Mouse (Mus musculus) mesoderm, embryonic 11.5 days (tissue): ENCODE measurements around the gene Naa40.
A peak's percentile ranks its signal among the peaks of the same experiment; 100 is the strongest.

ENCODE experiments used
- DNase-seq: peaks from one replicate; pipeline ENCODE4 v3.0.0-alpha.2; 2012; ENCODE audit warnings: low read depth, low spot score

Naa40 gene

DNA sequence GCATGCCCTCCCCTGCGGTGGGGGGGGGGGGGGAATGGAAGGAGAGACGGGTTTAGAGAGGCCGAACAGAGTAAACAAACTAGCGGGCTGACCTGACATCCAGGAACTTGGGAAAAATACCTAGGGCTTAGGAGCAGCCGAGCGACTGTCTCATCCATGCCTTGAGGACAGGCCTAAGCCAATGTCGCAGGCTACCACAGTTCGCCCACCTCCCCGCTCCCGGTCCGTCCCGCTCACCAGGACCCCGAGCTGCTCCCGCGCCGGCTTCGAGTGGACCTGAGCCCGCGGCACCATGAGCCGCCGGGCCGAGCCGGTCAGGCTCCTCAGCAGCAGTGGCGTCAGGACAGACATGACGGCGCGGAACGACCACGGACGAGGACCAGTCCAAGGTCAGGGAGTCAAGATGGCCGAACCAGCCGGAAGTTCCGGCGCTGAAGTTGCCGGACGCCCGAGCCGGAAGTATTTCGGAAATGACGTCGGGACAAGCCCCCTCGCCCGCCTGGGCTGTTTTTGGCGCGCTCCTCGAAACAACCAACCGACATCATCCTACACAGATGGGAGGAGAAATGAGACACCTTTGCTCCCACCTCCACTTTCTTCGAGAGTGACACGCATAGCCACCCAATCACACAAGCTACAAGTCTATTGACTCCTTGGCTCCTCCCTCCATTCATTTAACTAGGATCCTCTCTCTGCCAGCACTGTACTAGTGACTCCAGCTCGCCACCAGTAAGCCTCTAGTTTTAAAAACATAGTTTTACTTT is 23.6 kb downstream of the Naa40 start, which contains the start of gene Cox8a:
Gene Cox8a (minus strand): TSS at position 455 of the 764 bp plus-strand sequence.
- DNase-seq, result peak; percentile 98

GRCm38 (mm10) chr19:7214484-7214883 is 26.5 kb downstream of the Naa40 start:
- DNase-seq, result no peak

GRCm38 (mm10) chr19:7213010-7213409 is 28.0 kb downstream of the Naa40 start:
- DNase-seq, result no peak

DNA sequence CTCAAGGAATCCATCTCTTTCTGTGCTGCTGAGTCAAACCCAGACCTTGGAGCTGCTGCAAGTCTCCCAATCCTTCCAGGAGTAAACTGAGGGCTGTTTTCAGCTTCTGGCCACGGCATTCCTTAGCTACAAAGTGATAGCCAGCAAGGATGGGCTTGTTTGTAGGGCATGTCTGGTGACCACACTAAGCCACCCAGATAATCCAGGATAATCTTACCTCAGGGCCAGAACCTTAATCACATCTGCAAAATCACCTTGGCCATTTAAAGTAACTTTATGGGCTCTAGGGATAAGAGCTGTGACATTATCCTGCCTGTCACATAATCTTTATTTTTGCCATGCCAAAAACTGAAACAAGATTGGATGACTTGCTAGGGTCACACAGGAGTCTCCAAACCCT is 28.8 kb downstream of the Naa40 start:
- DNase-seq, result no peak

DNA sequence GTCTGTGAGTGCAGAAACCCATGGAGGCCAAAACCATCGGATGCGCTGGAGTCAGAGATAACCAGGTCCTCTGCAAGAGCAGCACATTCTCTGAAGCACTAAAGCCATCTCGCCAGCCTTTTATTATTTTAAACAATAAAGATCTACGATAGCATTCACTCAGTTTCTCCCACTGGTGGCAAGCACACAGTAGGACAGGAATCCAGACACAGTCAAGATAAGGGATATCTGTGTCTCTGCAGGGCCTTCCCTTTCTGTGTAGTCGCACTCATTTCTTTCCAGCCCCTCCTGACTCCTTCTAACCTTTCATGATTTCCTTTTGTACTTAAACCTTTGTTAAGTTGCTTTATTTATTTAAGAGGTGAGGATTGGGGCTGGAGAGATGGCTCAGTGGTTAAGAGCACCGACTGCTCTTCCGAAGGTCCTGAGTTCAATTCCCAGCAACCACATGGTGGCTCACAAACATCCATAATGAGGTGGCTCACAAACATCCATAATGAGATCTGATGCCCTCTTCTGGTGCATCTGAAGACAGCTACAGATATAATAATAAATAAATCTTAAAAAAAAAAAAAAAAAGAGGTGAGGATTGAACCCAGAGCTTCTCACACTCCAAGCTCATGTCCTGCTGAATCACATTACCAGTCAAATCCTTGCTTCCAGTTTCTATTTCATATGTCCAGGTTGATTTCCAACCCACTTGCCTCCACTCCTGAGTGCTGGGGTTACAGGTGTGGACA is 30.9 kb downstream of the Naa40 start:
- no peak for DNase-seq

DNA sequence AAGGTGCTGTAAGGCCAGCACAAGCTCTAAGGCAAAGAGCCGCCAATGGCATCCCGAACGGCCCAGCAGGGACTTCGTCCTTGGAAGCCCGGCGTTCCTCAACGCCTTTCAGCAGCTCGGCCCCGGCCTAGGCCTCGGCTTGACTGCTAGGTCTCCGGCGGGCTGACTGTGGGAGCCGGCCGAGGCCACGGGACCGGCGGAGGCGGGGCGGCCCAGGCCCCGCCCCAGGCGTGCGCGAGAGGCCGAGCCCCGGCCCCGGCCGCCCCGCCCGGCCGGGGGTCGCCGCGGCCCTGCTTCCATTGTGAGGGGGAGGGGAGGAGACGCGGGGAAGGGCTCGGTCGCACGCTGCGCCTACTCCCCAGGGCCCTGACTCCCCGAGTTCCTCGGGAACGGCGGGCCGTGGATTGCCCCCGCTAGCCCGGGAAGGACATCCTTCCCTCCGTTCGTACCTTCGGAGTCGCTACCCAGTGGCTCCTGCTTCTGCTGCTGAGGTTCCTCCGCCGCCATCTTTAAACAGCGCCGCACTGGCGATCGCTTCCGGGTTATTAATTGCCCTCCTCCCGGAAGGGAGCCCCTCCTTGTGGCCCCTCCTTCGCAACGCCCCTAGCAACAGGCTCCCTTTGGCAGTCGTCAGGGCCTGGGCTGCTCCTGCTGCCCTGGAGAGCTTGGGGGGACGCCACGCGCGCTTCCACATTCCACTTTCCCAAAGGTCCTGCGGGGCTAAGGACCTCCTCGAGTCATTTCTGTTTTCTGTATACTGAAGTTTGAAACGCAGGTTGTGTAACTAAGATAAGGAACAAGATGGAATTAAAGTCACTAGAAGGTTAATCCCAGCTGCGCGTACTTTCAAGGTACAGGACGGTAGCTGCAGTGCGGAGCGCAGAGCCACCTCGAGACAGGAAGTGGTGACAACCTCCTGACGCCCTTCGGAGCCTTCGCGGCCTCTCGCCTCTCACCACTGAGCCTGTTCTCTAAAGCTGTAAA is 34.9 kb downstream of the Naa40 start, which contains the start of gene Otub1:
Gene Otub1 (minus strand): TSS at position 564 of the 984 bp plus-strand sequence.
- peak; percentile 96 for DNase-seq

DNA sequence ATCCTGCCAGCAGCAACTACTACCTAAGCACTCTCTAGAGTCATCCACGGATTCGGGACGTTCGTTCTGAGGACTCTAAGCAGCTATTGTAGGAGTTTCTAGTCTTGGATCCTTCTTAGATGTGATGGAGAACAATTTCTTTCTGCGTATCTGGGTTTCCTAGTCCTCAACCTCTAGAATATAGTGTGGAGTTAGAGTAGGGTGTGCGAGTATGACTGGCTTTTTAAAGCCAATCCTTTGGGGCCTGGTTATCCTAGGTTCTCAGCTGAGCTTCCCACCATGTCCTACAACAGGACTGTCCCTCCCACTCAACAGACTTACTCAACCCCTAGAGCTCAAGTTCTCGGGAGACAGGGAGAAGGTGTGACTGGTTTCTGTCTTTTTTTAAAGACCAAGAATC is 35.7 kb downstream of the Naa40 start:
- no peak for DNase-seq

DNA sequence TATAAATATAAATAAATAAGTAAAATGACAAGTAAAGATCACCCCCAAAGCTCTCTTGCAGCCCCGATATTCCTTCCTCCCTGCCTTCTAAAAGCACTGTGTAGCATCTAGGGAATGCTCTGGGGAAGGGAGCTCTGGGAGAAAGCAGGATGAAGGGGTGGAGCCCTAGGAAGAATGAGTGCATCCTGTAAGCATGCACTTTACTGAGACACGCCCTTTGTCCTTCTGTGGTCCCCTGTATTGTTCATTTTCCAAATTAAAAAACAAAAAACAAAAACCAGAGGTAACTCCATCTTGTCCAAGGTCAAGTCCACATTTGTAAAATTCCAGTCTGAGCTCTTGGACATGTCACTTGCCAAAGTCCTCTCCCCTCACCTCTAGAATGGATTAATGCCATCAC is 36.1 kb downstream of the Naa40 start:
- no peak for DNase-seq

DNA sequence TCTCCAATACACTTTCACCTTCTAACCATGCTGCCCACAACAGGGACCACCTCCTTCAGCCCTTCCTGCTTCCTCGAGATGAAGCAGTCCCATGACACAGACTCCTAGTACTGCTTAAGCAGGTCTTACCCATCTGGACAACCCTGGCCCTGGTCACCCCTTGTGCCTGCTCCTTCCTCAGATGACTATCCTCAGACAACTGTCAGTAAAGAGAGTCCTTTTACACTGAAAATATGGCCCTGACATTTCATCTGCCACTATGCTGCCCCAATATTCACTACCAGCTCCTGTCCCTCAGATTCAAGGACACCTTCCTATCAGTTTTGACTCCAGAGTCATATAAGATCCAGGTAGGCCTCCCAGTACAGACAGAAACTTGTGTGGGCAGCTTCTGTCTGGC is 40.6 kb downstream of the Naa40 start:
- DNase-seq, result no peak

- DNase-seq, result no peak
Measured at GRCm38 (mm10) chr19:7199089-7199488, 41.9 kb downstream of the Naa40 start.

GRCm38 (mm10) chr19:7197445-7197844 is 43.5 kb downstream of the Naa40 start:
- no peak for DNase-seq

DNA sequence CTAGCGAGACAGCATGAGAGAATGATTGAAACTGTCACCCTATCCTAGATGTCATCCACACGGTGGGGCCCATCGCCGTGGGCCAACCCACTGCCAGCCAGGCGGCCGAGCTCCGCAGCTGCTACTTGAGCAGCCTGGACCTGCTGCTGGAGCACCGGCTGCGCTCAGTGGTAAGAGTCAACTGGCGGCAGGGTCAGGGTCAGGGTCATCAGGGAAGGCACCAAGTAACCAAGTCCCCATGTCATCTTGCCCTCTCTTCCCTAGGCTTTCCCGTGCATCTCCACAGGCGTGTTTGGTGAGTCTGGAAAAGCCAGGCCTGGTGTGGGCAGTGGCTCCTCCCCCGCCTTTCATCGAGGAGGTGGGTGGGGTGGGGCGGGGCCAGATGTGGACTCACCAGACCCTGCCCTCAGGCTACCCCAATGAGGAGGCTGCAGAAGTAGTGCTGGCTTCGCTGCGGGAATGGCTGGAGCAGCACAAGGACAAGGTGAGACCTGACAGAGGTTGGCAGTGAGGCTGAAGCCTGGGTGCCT is 44.2 kb downstream of the Naa40 start:
- DNase-seq, result peak; percentile 61

DNA sequence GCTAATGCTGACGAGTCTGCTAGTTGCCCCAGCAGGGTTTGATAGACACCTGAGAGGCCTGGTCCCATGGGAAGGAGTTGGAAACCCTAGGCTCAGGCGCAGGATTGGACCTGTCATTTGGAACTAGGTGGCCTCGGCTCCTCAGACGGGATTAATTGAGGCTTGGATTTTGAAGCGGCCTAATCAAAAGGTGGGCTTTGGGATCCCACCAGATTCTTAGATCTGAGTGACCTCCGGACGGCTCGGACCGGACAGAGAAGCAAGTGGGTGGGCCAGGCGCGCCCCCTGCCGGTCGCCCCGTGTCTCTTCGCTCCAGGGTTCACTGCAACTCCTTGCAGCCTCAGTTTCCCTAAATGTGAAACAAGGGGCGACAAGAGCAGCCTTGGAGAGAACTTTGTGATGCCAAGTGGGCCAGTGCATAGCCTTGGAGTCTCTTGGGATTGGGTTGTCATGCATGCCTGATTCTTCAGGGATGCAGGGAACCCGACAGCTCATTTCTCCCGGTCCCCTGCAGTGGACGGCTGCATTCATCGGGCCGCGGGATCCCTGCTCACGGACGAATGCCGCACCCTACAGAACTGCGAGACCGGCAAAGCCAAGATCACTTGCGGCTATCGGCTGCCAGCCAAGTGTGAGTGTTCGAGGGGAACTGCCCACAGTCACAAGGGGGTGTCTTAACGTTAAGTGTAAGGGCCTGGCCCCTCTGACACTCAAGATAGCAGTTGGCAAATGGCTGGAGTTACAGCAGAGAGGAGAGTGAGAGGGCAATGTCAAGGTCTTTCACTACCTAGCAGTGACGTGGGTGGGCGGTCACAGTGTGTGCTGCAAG is 44.9 kb downstream of the Naa40 start:
- DNase-seq, result no peak

DNA sequence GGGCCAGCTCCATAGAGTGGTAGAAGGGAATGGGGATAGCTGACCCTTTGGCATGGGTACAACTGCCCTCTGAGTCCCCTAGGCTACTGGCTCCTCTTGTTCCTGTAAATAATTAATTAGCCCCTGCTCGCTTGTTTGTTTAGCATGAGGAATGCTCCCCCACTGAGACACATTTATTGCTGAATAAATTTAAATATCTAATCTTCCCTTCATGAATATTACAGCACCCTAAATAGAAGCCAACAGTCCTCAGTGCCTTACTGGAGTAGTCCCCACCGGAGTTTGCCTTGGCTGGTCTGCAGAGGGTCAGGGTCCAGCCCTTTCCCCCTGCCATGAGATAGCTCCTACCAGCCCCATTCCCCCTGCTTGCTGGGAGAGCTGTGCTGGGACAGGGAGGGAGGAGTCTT is 48.4 kb downstream of the Naa40 start:
- no peak for DNase-seq

DNA sequence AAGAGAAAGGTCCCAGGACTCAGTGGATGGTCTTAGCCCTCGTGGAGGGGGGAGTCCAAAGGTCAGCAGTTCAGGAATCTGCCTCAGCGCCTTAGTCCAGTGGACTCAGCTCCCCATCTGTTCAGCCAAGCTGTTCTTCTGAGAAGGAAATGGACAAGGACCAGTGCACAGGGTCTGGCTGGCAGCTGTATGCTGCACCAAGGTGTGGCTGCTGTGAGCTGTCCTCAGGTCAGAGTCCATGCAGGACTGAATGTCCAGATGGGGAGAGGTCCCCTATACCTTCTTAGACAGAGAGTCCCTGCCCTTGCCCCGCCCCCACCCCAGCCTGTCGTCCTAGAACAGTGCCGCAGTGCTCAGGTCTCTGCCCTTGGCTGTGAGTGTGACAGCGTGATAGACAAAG is 49.3 kb downstream of the Naa40 start:
- DNase-seq, result no peak

- DNase-seq, result no peak
Measured at GRCm38 (mm10) chr19:7190986-7191385, 50.0 kb downstream of the Naa40 start.

- DNase-seq, result no peak
Measured at GRCm38 (mm10) chr19:7189026-7189425, 52.0 kb downstream of the Naa40 start.

DNA sequence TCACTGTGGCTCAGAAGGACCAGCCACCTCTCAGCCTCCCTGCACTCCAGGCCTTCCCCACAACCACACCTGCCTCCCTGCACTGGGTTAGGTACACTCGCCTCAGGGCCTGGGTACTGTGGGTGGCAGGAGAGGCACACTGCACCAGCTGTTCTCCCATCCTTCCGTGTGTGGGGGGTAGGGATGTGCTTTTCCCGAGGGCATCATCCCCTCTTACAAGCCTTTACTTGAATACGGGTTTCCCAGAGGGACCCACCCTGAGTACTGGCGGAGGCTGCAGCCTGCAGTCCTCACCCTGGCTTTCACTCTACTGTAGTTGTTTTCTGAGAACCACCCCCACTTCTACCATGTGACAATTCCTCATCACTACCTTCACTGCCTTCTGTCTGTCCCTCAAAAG is 53.8 kb downstream of the Naa40 start:
- no peak for DNase-seq

- DNase-seq, result peak; percentile 81
Measured at GRCm38 (mm10) chr19:7185715-7186291, 55.2 kb downstream of the Naa40 start.

- DNase-seq, result no peak
Measured at GRCm38 (mm10) chr19:7185059-7185458, 55.9 kb downstream of the Naa40 start.
